Mouse (Mus musculus) kidney, adult 2 months (tissue): Measurements from ENCODE around the gene B4galnt4. TPM values are rescaled to one million over a fixed set of nuclear protein-coding genes. Genes with fewer than 3 reads are reported as not detected.
"Not testable (repeated sequence)": the region's sequence is repeated elsewhere in the genome, so short reads cannot be mapped to it uniquely, and the experiment has no call there.

Source experiments
- DNase-seq: peaks from one replicate; pipeline ENCODE4 v3.0.0; 2021
- H3K27ac ChIP-seq: fragments of 200-500 bp; 2 replicates; pipeline ENCODE4 v1.5.1; 2012; ENCODE audit warnings: low read depth, low read length, control low read depth, inconsistent platforms; ENCODE audit not compliant: insufficient read depth
- H3K27me3 ChIP-seq: fragments of 200-500 bp; replicated peaks from 2 replicates; pipeline ENCODE4 v1.6.1; 2012; ENCODE audit warnings: mild to moderate bottlenecking, moderate library complexity, low read length, inconsistent platforms; ENCODE audit not compliant: control insufficient read depth, insufficient read depth
- H3K36me3 ChIP-seq: fragments of 200-500 bp; 2 replicates; pipeline ENCODE4 v1.6.1; 2012; ENCODE audit warnings: mild to moderate bottlenecking, moderate library complexity, low read length, inconsistent platforms; ENCODE audit not compliant: control insufficient read depth, insufficient read depth
- H3K4me1 ChIP-seq: fragments of 200-500 bp; 2 replicates; pipeline ENCODE4 v1.6.1; 2011; ENCODE audit warnings: low read length; ENCODE audit not compliant: control insufficient read depth, insufficient read depth
- H3K4me3 ChIP-seq: fragments of 200-500 bp; 2 replicates; pipeline ENCODE4 v1.5.1; 2011; ENCODE audit warnings: mild to moderate bottlenecking, low read depth, low read length, control low read depth; ENCODE audit not compliant: insufficient read depth
- CTCF ChIP-seq: fragments of 200-500 bp; conservative IDR thresholded peaks from 2 replicates; pipeline ENCODE4 v1.5.1; 2011; ENCODE audit warnings: low read depth, mild to moderate bottlenecking, control low read depth, low read length, moderate library complexity, mixed read lengths; ENCODE audit not compliant: insufficient read depth, insufficient read length
- POLR2A ChIP-seq: fragments of 200-500 bp; IDR thresholded peaks from one replicate; pipeline ENCODE4 v1.6.1; 2011; ENCODE audit warnings: low read depth, low read length, control low read depth
- WGBS: fragments of 180-500 bp; shearing (Covaris S2); methylation state at CpG from one replicate; pipeline ENCODE4 v1.1.7; 2018; 5-methylcytosine and 5-hydroxymethylcytosine counted together
- polyA plus RNA-seq: library from polyadenylated mRNA; depleted of rRNA; stranded (reverse); fragments of >200 nt; gene quantifications from 2 replicates; pipeline ENCODE4 v1.2.3, GENCODE M21; 2012

Gene B4galnt4
- polyA plus RNA-seq, 1 experiment: 0.44 TPM

GRCm38 (mm10) chr7:141024865-141025838 lies 35.8 kb upstream of the B4galnt4 start:
- Histone ChIP-seq H3K4me3 (no peak overlapping the region), H3K4me1 (peaks cover 13% of the 10 kb centered on the region), H3K27me3 (no peaks in the 10 kb centered on the region), H3K36me3 (no peaks in the 10 kb centered on the region), H3K27ac (peak overlapping the region; percentile 57)
- 64% methylated on average over 6 of the region's 6 CpGs for WGBS
- DNase-seq: peak; percentile 49
- TF ChIP-seq POLR2A: no peak
- TF ChIP-seq CTCF: no peak

GRCm38 (mm10) chr7:141026097-141026739 lies 34.7 kb upstream of the B4galnt4 start:
- DNase-seq: no peak
- no peak overlapping the region for H3K4me3 ChIP-seq
- no peaks in the 10 kb centered on the region for H3K36me3 ChIP-seq
- WGBS: 54% methylated on average over 6 of the region's 6 CpGs
- TF ChIP-seq POLR2A: no peak
- no peak for TF ChIP-seq CTCF
- peaks cover 13% of the 10 kb centered on the region for H3K4me1 ChIP-seq
- H3K27me3 ChIP-seq: no peaks in the 10 kb centered on the region
- H3K27ac ChIP-seq: peak overlapping the region; percentile 68

- Histone ChIP-seq H3K27ac (peak overlapping the region; percentile 68), H3K4me1 (peaks cover 13% of the 10 kb centered on the region), H3K36me3 (no peaks in the 10 kb centered on the region), H3K27me3 (no peaks in the 10 kb centered on the region), H3K4me3 (no peak overlapping the region)
- WGBS: 70% methylated on average over 5 of the region's 5 CpGs
- no peak for DNase-seq
- TF ChIP-seq POLR2A: no peak
- no peak for TF ChIP-seq CTCF
Observed at GRCm38 (mm10) chr7:141026740-141027098, 34.2 kb upstream of the B4galnt4 start.

GRCm38 (mm10) chr7:141028831-141029230 lies 32.1 kb upstream of the B4galnt4 start, which contains the start of gene Gm17387:
TSS of gene Gm17387 (plus strand) at chr7:141029131.
- H3K27ac ChIP-seq: no peak within 1 kb of the TSS
- no peaks in the 10 kb centered on the region for H3K36me3 ChIP-seq
- no peak for DNase-seq
- H3K4me3 ChIP-seq: no peak within 1 kb of the TSS
- TF ChIP-seq CTCF (no peak), POLR2A (no peak)
- WGBS: 97% methylated on average over 2 of the region's 2 CpGs
- peaks cover 13% of the 10 kb centered on the region for H3K4me1 ChIP-seq
- H3K27me3 ChIP-seq: no peaks in the 10 kb centered on the region

- Histone ChIP-seq H3K27me3 (no peaks in the 10 kb centered on the region), H3K4me1 (peaks cover 9% of the 10 kb centered on the region; the same call in 1 of the 2 replicates), H3K4me3 (no peak overlapping the region), H3K27ac (no peak overlapping the region), H3K36me3 (no peaks in the 10 kb centered on the region)
- TF ChIP-seq CTCF: no peak
- TF ChIP-seq POLR2A: no peak
- 70% methylated on average over 3 of the region's 3 CpGs for WGBS
- DNase-seq: no peak
Observed at GRCm38 (mm10) chr7:141030390-141030789, 30.5 kb upstream of the B4galnt4 start.

GRCm38 (mm10) chr7:141032458-141033167 lies 28.3 kb upstream of the B4galnt4 start:
- TF ChIP-seq CTCF (no peak), POLR2A (no peak)
- H3K36me3 ChIP-seq: no peaks in the 10 kb centered on the region
- no peak overlapping the region for H3K27ac ChIP-seq
- no peaks in the 10 kb centered on the region for H3K4me1 ChIP-seq
- H3K27me3 ChIP-seq: no peaks in the 10 kb centered on the region
- DNase-seq: no peak
- no peak overlapping the region for H3K4me3 ChIP-seq
- 80% methylated on average over 9 of the region's 9 CpGs for WGBS

GRCm38 (mm10) chr7:141036624-141037023 lies 24.3 kb upstream of the B4galnt4 start:
- WGBS: 77% methylated on average over 1 of the region's 2 CpGs

More at GRCm38 (mm10) chr7:141036624-141037023, 24.3 kb upstream of the B4galnt4 start:
- H3K27ac ChIP-seq, H3K4me3 ChIP-seq, H3K36me3 ChIP-seq, H3K4me1 ChIP-seq, DNase-seq, H3K27me3 ChIP-seq: not testable (repeated sequence)
